Mouse (Mus musculus) common myeloid progenitor, adult 5-6 weeks (primary cell): Measurements from ENCODE around the gene Fxyd6. TPM values are rescaled to one million over a fixed set of nuclear protein-coding genes. Genes with fewer than 3 reads are reported as not detected.

Experiments
- ATAC-seq: replicated peaks from 2 replicates; pipeline ENCODE4 v1.8.0; 2016; ENCODE audit warnings: low read depth, mild to moderate bottlenecking, moderate TSS enrichment, inconsistent platforms; ENCODE audit not compliant: poor library complexity, severe bottlenecking
- total RNA-seq: library from RNA; stranded (forward); fragments of 200-1000, 187-1606 nt; gene quantifications from 2 replicates; pipeline ENCODE4 v1.2.3, GENCODE M21; 2017

The Fxyd6 gene
- total RNA-seq, 1 experiment from 2014 or later: not detected

GRCm38 (mm10) chr9:45440083-45440784 is 70.2 kb downstream of the Fxyd6 start:
- ATAC-seq: peak; percentile 73; the same call in 1 of the 2 replicates

- ATAC-seq: no peak
Measured at GRCm38 (mm10) chr9:45444251-45444798, 74.3 kb downstream of the Fxyd6 start.

Other genes starting within 250 kb of the Fxyd6 start
- not detected in 2 replicates for gene Scn4b, start 231.8 kb upstream of the Fxyd6 start, total RNA-seq
- gene BC049352, start 188.2 kb upstream of the Fxyd6 start, total RNA-seq: not detected in 2 replicates
- gene Tmprss4, start 166.1 kb upstream of the Fxyd6 start, total RNA-seq: 0.19 TPM in 1 of 2 replicates, not detected in the other
- 3.5 and 8.2 TPM in 2 replicates for gene Il10ra, start 101.0 kb upstream of the Fxyd6 start, total RNA-seq
- not detected in 2 replicates for gene Tmprss13, start 51.1 kb upstream of the Fxyd6 start, total RNA-seq
- gene Fxyd2, start 29.5 kb downstream of the Fxyd6 start, total RNA-seq: 1.4 TPM in 1 of 2 replicates, not detected in the other
- gene Dscaml1, start 56.4 kb downstream of the Fxyd6 start, total RNA-seq: not detected in 2 replicates